Mouse (Mus musculus) thymus, adult 2 months (tissue): ENCODE results near the gene Gsg1.

Experiments
- CTCF ChIP-seq: fragments of 200-500 bp; IDR thresholded peaks from 2 replicates; pipeline ENCODE4 v1.5.1; 2012; ENCODE audit warnings: mild to moderate bottlenecking, control low read depth, low read length, moderate library complexity, borderline replicate concordance; ENCODE audit not compliant: control insufficient read depth, poor library complexity, insufficient read depth; ENCODE audit errors: extremely low read depth
- POLR2A ChIP-seq: fragments of 200-500 bp; IDR thresholded peaks from 2 replicates; pipeline ENCODE4 v1.6.1; 2012; ENCODE audit warnings: mild to moderate bottlenecking, low read length, control low read depth, moderate library complexity; ENCODE audit not compliant: control insufficient read depth, poor library complexity, insufficient read depth; ENCODE audit errors: extremely low read depth

GRCm38 (mm10) chr6:135205802-135206201 lies 48.3 kb downstream of the Gsg1 start:
- TF ChIP-seq CTCF = no peak
- TF ChIP-seq POLR2A = no peak
